Mouse (Mus musculus) left cerebral cortex, postnatal 10 days (tissue): ENCODE data around the gene Noc3l. TPM values are rescaled to one million over a fixed set of nuclear protein-coding genes. Genes with fewer than 3 reads are reported as not detected.

Experiments
- DNase-seq, 2 experiments: peaks; one replicate each; pipeline ENCODE4 v3.0.0; 2021 to 2022; ENCODE audit warnings: low spot score in 2 of 2, mixed read lengths in 1 of 2; ENCODE audit errors: extremely low spot score in 1 of 2
- intact Hi-C: fragments of 180-260 bp; cut with DNase I; formaldehyde crosslinking; loops from one replicate; pipeline ENCODE4 v1.15.1; 2025
- total RNA-seq, 2 experiments: library from RNA; stranded (reverse); gene quantifications; 2 replicates each; pipeline ENCODE4 v1.2.3; 2021

Noc3l gene
- total RNA-seq, result 10 to 100 TPM; 10.5 to 12.5 TPM

- intact Hi-C loops, result no loop called here
- DNase-seq, result peak; percentile 92 to 95
Observed at GRCm38 (mm10) chr19:38818766-38819426, at the start of gene Noc3l. Gene Noc3l, minus strand, starts transcription at chr19:38819237.

GRCm38 (mm10) chr19:38862523-38862922, 43.5 kb upstream of the Noc3l start:
- intact Hi-C loops, result no loop called here

GRCm38 (mm10) chr19:38858224-38858623, 39.2 kb upstream of the Noc3l start:
- no peak for DNase-seq
- intact Hi-C loops, result no loop called here

More at GRCm38 (mm10) chr19:38862523-38862922, 43.5 kb upstream of the Noc3l start:
- no peak for DNase-seq

- intact Hi-C loops, result no loop called here
- no peak for DNase-seq
Observed at GRCm38 (mm10) chr19:38846373-38846772, 27.3 kb upstream of the Noc3l start.

- no peak for DNase-seq
- intact Hi-C loops, result no loop called here
Observed at GRCm38 (mm10) chr19:38844817-38845216, 25.8 kb upstream of the Noc3l start.

GRCm38 (mm10) chr19:38837171-38837641, 18.2 kb upstream of the Noc3l start:
- intact Hi-C loops, result no loop called here
- DNase-seq, result peak; percentile 45 to 91

GRCm38 (mm10) chr19:38836438-38837170, 17.6 kb upstream of the Noc3l start, which contains the start of gene Tbc1d12:
Gene Tbc1d12, plus strand, starts transcription at chr19:38836579.
- DNase-seq, result peak; percentile 76 to 94
- intact Hi-C loops, result no loop called here

GRCm38 (mm10) chr19:38836084-38836437, 17.0 kb upstream of the Noc3l start:
- DNase-seq, result no peak
- intact Hi-C loops, result no loop called here

- DNase-seq, result no peak
- intact Hi-C loops, result no loop called here
Observed at GRCm38 (mm10) chr19:38833224-38833623, 14.2 kb upstream of the Noc3l start.

GRCm38 (mm10) chr19:38820186-38820804, 1.3 kb upstream of the Noc3l start:
- intact Hi-C loops, result no loop called here
- no peak for DNase-seq

GRCm38 (mm10) chr19:38819427-38819802, 378 bp upstream of the Noc3l start:
- intact Hi-C loops, result no loop called here

GRCm38 (mm10) chr19:38818191-38818590, 846 bp downstream of the Noc3l start:
- intact Hi-C loops, result no loop called here
- no peak for DNase-seq

More at GRCm38 (mm10) chr19:38819427-38819802, 378 bp upstream of the Noc3l start:
- DNase-seq, result no peak

GRCm38 (mm10) chr19:38798801-38799200, 20.2 kb downstream of the Noc3l start:
- DNase-seq, result peak in 1 of 2 experiments; percentile 18

GRCm38 (mm10) chr19:38798291-38798690, 20.7 kb downstream of the Noc3l start:
- DNase-seq, result peak in 1 of 2 experiments; percentile 32
- intact Hi-C loops, result no loop called here

More at GRCm38 (mm10) chr19:38798801-38799200, 20.2 kb downstream of the Noc3l start:
- intact Hi-C loops, result no loop called here

GRCm38 (mm10) chr19:38796546-38796945, 22.5 kb downstream of the Noc3l start:
- intact Hi-C loops, result no loop called here
- no peak for DNase-seq

GRCm38 (mm10) chr19:38793563-38794045, 25.4 kb downstream of the Noc3l start:
- no peak for DNase-seq
- intact Hi-C loops, result no loop called here

GRCm38 (mm10) chr19:38787756-38788155, 31.3 kb downstream of the Noc3l start:
- DNase-seq, result no peak
- intact Hi-C loops, result no loop called here

- intact Hi-C loops, result no loop called here
- DNase-seq, result no peak
Observed at GRCm38 (mm10) chr19:38783542-38783941, 35.5 kb downstream of the Noc3l start.

- DNase-seq, result no peak
- intact Hi-C loops, result loop anchor here (5.0 kb wide), 2 partner anchors 212 to 357 kb away; no protein-coding TSS in a partner anchor
Observed at GRCm38 (mm10) chr19:38778805-38779204, 40.2 kb downstream of the Noc3l start.
